Mouse (Mus musculus): ENCODE results near the gene Kdm1a.
A peak's percentile ranks its signal among the peaks of the same experiment; 100 is the strongest.

The Kdm1a gene

DNA sequence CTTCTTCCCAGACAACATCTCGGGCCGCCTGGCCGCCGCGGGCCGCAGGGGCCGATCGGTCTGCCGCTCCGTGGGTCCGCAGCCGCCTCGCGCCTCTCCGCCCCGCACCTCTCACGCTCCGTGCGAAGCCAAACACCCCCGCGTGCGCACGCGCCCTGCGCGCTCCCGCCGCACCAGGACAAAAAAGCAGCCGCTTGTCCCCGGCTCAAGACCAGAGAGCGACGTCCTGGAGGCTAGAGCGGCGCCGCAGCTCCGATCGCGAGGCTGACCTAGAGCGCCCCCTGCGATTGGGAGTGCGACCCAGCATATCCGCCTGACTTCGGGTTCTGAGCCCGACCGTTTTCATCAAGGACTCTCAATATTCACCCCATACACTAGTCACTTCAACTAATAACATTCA is at the start of gene Kdm1a:
Gene Kdm1a (minus strand): TSS at position 156 of the 400 bp plus-strand sequence.
- peak; percentile 93 for DNase-seq (ENCODE audit: low spot score in 2 of 2)

- DNase-seq (ENCODE audit: low spot score in 2 of 2) = no peak
Observed at GRCm38 (mm10) chr4:136651882-136652527, 49.5 kb upstream of the Kdm1a start.

GRCm38 (mm10) chr4:136651357-136651811 is 48.9 kb upstream of the Kdm1a start:
- no peak for DNase-seq (ENCODE audit: low spot score in 2 of 2)

DNA sequence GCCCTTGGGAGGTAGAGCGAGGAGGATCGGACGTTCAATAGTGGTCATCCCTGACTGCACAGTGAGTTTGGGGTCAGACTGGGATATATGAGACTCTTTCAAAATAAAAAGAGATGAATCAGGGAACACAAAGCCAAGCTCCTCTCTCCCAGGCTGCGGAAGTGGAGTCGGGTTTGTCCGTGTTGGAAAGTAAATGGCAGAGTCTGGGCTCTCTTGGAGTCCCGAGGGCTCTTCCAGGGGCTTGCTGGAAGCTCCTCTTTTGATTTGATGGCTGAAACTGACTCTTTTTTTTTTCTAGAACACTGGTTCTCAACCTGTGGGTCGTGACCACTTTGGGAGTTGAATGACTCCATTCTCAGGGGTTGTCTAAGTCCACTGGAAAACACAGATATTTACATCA is 47.7 kb upstream of the Kdm1a start:
- no peak for DNase-seq (ENCODE audit: low spot score in 2 of 2)

DNA sequence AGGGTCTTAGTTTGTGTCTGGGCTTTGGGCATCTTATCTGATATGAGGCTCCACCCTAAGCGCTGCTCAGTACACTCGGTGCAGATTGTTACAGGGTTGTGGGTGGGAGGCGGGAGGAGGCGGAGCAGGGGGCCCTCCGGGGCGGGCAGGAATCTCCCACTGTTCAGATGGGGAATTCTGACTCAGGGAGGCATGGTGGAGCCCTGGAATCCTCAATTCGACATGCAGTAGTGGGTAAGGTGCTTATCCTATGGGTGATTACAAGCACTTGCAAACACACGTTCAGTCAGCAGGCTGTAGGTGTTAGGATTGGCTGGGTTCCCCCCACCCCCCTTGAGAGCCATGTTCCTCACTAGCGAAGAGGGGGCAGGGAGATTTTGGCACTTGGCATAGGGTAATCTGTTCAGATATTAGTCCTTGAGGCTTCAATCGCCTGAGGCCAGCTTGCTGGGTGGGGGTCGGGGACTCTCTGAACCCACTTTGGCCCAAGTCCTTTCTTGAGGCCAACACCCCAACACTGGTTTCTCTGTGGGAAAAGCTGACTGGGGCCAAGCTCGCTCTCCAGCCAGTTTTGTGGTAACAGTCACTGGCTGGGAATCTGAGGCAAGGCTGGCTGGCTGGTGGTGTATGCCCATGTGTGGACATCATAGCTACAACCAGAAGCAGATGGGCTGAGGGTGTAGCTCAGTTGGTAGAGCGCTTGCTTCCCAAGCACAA is 47.1 kb upstream of the Kdm1a start:
- no peak for DNase-seq (ENCODE audit: low spot score in 2 of 2)

- peak; percentile 87 to 88 for DNase-seq (ENCODE audit: low spot score in 2 of 2)
Observed at GRCm38 (mm10) chr4:136648922-136649479, 46.5 kb upstream of the Kdm1a start.

- DNase-seq (ENCODE audit: low spot score in 2 of 2) = no peak
Observed at GRCm38 (mm10) chr4:136638890-136639289, 36.4 kb upstream of the Kdm1a start.

DNA sequence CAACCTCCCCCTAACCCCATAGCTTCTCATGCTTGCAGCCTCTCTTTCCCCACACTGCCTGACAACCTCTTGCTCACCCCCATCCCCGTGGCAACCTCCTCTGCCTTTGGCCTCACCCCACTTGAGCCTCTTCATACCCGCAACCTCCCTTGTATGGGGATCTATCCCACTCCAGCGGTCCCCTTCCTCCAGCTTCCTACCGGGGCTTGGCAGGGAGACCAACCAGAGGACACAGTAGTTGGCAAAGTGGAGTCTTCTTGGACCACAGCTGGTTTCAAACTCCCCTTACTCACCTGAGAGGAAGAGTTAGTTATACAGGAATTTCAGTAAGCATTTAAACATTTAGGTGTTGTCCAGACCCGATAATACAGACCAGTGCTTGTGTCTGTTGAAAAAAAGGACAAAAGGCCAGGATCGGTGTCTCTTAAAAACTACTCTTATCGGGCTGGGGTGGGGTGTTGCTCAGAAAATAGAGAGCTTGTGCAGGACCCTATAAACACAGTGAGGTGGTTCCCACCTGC is 35.8 kb upstream of the Kdm1a start:
- no peak for DNase-seq (ENCODE audit: low spot score in 2 of 2)

DNA sequence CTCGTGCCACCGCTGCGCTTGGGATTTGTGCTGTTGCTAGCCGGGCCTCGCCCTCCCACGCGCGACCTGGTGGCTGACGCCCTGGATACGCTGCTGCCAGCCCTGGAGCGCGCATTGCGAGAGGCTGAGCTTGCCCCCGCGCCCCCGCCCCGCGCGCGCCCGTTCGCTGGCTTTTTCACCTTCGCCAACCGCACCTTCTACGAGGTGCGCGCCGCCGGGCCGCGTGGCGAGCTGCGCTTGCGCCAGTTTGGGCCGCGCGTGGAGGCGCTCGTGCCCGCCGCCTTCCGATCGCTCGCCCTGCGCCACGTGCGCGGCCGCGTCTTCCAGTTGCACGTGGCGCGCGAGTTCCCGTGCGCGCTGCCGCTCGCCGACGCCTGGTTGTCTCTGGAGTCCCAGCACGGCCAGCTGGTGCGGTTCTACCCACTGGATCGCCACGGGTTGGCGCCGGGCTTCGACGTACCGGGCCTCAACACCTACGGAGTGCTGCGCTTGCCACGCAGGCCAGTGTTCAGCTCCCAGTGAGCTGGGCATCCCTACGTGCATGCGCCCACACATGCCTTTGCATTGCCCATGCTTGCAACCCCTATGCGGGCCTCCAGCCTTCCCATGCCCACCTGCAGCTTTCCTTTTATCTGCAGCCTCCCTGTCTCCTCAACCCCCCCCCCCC is 35.2 kb upstream of the Kdm1a start:
- peak; percentile 54 to 57 for DNase-seq (ENCODE audit: low spot score in 2 of 2)

DNA sequence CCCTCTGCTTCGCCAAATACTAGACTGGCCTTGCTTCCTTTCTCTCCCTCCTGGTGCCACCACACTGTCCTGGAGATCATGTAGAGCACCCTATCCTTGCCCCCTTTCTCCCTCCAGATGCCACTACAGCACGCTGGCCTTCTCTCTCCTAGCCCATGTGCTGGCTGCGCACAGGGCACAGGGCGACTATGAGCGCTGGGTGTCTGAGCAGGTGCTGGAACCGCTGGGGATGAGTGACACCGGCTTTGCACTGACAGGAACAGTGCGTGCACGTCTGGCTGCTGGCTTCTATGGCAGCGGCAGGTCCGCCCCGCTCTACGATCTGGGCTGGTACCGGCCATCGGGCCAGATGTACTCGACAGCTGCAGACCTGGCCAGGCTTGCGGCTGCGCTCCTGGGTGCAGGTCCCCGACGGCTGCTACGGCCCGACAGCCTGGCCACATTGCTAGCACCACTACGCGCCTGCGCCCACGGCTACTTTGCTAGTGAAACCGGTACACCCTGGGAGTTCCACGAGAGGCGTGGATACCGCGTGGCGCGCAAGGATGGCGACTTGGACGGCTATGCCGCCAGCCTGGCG is 34.5 kb upstream of the Kdm1a start:
- peak in 1 of 2 experiments; percentile 16 for DNase-seq (ENCODE audit: low spot score in 2 of 2)

- no peak for DNase-seq (ENCODE audit: low spot score in 2 of 2)
Observed at GRCm38 (mm10) chr4:136636511-136636910, 34.0 kb upstream of the Kdm1a start.

- no peak for DNase-seq (ENCODE audit: low spot score in 2 of 2)
Observed at GRCm38 (mm10) chr4:136635995-136636394, 33.5 kb upstream of the Kdm1a start.

- DNase-seq (ENCODE audit: low spot score in 2 of 2) = no peak
Observed at GRCm38 (mm10) chr4:136631237-136631994, 28.9 kb upstream of the Kdm1a start.

DNA sequence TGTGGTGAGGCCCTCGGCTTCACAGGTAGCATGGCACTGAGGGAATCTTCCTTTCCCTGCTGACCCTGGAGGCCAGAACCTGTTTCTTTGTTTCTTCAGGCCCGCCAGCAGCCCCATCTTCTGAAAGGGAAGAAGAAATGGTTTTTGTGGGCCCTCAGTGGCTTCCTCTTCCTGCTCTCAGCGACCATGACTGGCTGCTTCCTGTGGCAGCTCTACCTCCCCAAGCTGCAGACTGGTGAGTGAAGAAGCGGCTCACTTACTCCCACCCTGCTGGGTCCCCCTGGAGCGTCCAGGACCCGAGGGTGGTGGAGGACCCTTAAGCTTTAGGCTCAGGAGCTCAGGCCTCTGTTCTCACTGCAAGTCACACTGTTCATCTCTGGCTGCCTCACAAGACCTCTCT is 24.1 kb upstream of the Kdm1a start:
- DNase-seq (ENCODE audit: low spot score in 2 of 2) = no peak

DNA sequence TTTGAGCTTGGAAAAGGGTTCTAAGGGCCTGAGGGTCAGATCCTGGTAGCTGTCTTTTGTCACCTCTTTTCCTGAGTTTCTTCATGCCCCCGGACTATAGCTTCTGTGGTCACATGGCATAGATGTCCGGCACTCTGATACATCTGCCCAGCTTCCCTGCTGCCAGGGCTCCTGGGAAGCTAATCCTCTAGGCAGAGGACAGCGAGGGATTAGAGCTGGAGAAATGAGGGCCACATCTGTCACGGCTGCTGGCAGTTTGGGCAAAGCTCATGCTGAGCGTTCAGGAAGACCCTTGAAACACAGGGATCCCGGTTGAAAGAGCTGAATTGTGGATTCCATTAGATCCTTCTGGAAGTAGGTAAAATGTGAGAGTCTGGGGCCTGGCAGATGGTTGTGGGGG is 19.9 kb upstream of the Kdm1a start, which contains the start of gene Lactbl1:
Gene Lactbl1 (plus strand): TSS at position 234 of the 400 bp plus-strand sequence.
- DNase-seq (ENCODE audit: low spot score in 2 of 2) = no peak

- DNase-seq (ENCODE audit: low spot score in 2 of 2) = no peak
Observed at GRCm38 (mm10) chr4:136621956-136622355, 19.4 kb upstream of the Kdm1a start.

- DNase-seq (ENCODE audit: low spot score in 2 of 2) = no peak
Observed at GRCm38 (mm10) chr4:136621336-136621735, 18.8 kb upstream of the Kdm1a start.

DNA sequence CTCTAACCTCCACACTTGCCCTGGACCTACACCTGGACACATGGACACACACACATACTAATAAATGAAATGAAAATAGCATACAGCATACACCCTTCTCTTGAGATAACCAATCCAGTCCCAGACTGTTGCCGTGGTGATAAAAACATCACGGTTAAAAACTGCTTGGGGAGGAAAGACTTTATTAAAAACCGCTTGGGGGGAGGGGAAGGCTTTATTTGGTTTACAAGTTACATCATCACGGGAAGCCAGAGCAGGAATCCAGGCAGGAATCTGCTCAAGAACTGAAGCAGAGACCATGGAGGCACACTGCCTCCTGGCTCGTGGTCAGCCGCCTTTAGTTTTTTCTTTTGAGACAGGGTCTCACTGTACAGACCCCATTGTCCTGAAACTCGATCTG is 11.1 kb upstream of the Kdm1a start:
- no peak for DNase-seq (ENCODE audit: low spot score in 2 of 2)

DNA sequence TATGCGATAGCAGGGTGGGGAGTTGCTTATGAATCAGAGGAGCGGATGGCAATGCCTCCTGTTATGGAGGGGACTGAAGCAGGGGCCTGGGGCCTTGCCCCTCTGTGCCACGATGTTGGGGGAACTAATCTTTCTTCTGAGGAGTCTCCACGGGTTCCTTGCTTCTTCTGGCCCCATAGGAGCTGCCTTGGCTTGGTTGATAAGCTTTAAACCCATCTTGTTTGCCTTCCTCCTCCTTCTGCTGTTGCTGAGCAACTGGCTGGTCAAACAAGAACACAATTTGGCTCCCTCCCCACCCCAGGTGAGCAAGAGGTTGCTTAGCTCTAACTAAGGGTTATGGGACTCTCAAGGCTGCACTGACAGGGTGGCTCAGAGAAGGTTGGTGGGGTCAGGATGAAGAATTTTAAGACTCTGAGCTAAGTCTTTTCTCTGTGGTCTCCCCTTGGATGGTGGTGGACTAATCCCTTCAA is 7.9 kb upstream of the Kdm1a start, which contains the start of gene Tex46:
Gene Tex46 (plus strand): TSS at position 51 of the 470 bp plus-strand sequence.
- DNase-seq (ENCODE audit: low spot score in 2 of 2) = no peak

DNA sequence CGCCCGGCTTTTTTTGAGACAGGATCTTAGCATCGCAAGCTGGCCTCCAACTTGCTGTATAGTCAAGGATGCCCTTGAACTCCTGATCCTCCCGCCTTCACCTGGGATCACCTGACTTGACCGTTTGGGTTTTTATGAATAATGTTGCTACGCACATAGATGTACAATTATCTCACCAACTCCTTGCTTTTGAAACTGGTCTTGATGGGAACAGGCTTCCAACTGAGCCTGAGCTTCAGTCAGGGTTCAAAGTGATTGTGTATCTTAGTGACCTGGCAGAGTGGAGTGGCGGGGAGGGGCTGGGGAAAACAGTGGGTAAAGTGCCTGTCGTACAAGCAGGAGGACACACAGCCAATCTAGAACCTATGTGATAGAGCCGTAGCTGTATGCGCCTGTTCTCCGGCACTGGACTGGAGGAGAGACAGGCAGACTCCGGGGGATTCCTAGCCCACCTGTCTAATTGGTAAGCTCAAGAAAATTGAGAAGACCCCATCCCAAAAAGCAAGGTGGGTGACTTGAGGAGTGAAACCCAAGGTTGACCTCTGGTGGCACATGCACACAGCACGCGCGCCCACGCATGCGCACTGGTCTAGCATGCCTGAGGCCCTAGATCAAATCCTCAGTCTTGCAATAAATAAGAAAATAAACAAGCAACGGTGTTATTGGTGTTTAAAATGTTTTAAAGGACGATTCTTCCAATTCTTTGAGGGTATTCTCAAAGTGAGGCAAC is 3.4 kb upstream of the Kdm1a start:
- DNase-seq (ENCODE audit: low spot score in 2 of 2) = no peak
